Mouse (Mus musculus) olfactory bulb, adult 2 months (tissue): ENCODE results near the gene Syngr4.

Experiments
- CTCF ChIP-seq: fragments of 200-500 bp; IDR thresholded peaks from 2 replicates; pipeline ENCODE4 v1.5.1; 2012; ENCODE audit warnings: low read depth, mild to moderate bottlenecking, low read length, moderate library complexity; ENCODE audit not compliant: insufficient read depth
- POLR2A ChIP-seq: fragments of 200-500 bp; IDR thresholded peaks from 2 replicates; pipeline ENCODE4 v1.6.1; 2012; ENCODE audit warnings: mild to moderate bottlenecking, low read depth, low read length, moderate library complexity; ENCODE audit not compliant: insufficient read depth

DNA sequence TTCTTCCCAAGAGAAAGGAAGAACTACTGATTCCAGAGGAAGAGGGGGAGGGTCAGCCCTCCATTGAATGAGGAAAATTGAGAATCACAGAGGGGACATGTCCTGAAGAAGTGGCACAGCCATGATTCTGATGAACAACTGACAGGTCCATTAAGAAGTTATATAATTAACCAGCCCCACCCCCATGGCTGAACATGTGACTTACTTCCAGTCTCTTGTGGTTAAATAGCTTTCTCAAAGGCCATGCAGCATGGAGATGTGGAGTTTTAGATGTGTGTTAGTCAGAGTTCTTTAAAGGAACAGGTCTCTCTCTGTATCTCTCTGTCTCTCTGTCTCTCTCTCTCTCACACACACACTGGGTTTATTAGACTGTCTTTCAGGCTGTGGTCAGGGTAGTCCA lies 11.9 kb upstream of the Syngr4 start:
- no peak for TF ChIP-seq CTCF
- no peak for TF ChIP-seq POLR2A
